Mouse (Mus musculus): Measurements from ENCODE around the gene Spryd7.

The Spryd7 gene

DNA sequence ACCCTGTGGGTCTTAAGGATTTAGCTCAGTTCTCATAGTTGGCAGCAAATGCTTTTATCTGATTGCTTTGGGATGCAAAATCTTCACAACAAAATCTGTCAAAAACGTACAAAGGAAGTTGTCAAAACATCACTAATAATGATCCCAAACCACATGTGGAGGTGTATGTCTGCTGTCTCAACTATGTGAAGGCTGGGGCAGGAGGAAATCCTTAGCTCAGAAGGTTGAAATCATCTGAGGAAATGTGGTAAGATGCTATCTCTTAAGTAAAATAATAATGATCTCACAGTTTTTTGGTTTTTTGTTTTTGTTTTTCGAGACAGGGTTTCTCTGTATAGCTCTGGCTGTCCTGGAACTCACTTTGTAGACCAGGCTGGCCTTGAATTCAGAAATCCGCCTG, 20.9 kb downstream of the Spryd7 start:
- no peak for DNase-seq

DNA sequence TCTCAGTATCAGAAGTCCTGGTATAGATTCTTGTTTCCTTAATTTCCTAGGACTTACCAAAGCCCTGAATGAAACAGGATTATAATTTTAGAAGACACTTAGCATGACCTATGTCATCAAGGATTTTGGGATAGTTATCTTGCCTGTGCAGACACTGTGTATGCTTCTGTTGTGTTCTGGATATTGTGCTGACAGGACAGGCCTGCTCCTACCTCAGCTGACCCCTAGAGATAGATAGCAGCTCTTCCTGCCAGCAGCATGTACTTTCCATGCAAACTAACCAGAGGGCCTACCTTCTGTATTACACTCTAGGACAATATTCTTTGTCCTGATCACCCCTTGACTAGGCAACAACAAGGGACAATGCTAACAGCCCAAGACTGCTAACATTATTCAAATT, 25.7 kb downstream of the Spryd7 start:
- no peak for DNase-seq

DNA sequence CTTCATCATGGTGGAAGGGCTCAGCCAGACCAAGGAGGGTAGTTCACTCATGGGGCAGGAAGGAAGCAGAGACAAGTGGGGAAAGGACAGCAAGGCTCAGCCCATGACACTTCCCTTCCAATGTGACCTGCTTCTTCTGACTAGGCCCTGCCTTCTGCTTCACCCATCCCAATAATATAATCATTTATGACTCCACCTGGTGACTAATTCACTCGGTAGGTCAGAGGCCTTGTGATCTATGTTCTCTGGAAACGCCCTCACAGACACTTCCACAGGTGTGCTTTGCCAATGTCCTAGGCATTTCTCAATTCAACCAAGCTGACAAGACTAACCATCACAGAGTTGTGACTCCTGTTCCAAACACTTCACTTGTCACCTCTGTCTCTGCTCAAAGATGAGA, 26.3 kb downstream of the Spryd7 start:
- DNase-seq = no peak

DNA sequence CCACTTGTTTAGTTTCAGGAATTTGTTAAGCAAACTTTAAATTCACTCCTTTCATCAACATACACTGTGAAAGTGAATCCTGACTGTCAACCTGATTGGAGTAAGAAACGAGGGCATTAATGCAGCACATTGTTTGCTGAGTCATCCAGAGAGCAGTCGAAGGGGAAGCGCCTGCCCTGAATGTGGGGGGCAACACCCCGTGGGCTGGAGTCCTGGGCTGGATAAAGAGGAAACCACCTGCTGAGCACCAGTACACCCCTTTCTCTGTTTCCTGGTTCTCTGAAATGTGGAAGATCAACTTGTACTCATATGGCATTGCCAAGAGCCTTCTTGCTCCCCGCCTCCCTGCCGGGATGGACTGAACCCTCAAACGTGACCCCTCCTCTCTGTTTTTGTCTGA, 27.2 kb downstream of the Spryd7 start:
- DNase-seq = no peak

DNA sequence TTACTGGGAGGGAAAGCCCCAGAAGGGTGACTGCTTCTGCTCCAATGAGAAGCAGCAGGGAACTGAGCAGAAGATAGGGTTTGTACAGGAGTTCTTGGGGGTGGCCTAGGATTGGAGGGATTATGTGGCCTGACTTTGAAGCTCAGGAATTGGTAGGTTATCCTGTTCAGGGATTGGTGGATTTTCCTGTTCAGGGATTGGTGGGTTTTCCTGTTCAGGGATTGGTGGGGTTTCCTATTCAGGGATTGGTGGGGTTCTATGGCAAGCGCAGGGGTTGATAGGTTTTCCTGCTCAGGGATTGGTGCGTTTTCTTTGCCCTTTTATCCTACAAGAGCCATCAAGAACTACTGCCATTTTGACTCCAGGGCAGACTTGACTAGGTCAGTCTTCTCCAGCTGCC, 30.7 kb downstream of the Spryd7 start:
- no peak for DNase-seq

DNA sequence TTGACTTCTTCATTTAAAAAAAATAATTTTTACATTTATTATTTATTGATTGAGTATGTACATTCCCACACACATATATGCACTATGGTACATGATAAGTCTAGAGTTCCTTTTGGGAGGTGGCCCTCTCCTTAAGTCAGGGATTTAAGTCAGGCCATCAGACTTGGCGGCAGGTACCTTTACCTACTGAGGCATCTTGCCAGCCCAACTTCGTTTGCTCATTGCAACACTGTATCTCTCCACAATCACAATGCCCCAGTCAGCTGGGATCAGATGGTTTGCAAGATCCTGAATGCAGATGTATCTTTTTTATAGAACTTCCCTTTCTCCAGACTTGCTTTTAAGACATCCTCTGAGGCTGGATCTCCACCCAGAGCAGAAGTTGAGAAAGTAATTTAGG, 32.9 kb downstream of the Spryd7 start:
- DNase-seq = no peak

DNA sequence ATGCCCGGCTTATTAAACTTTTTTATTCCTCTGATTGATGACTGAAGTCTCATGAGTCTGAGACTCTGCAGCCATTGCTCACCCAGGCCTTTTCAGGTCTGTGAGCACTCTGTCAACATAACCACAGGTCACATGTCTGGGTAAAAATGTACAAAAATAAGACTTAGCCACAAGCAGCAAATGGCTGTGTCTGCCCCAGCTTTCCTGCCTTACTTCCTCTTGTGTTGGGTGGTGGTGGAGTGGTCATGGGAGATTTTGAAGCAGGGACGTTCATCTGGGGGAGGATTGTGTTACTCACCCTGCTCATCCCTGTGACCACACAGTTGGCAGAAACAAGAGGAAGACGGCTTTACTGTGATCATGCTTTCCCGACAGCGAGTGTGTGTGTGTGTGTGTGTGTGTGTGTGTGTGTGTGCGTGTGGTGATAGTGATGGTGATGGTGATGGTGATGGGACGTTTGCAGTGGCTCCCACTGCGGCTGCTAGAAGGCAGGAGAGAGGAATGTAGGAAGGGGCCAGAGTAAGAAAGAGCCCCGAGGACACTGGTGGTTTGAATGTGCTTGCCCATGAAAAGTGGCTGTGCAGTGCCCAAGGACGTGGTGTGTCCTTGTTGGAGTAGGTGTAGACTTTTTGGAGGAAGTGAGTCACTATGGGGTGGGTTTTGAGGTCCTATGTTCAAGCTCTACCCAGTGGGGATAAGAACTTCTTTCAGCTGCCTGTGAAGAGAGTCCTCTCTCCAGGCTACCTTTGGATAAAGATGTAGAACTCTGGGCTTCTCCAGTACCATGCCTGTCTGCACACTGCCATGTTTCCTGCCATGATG, 37.8 kb downstream of the Spryd7 start:
- DNase-seq = no peak

DNA sequence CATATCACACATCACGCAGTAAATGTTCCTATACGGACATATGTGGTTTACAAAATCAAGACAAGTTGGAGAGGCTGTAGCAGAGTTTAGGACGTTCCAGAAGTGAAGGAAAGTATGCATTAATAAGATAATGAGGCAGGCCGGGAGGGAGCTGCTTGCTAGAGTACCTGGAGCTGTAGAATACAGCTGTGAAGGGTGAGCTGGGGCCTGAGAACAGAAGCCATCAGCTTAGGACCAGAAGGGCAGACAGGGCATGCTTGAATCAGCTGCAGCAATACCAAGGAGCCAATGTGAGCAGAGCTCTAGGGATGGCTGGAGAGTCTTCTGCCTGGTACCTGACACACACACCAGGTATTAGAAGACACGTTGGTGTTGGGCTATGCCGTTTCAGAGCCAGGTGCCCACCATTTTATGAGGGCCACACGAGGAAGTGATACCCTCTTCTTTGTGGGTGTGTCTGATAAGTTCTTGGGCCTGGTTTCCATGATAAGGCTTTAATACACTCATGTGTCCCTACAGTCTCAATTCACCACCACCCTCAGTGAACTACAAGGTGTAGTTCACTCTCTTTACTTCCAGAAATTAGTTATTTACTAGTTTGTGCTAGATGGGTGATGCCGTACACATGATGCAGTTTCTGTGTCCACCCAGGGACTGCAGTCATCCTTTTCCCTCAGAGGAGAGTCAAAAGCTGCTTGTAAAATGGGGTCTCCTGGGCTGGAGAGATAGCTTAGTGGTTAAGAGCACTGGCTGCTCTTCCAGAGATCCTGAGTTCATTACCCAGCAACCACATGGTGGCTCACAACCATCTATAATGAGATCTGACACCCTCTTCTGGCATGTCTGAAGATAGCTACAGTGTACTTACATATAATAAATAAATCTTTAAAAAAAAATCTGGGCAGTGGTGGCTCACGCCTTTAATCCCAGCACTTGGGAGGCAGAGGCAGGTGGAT, 39.9 kb downstream of the Spryd7 start:
- DNase-seq = no peak

DNA sequence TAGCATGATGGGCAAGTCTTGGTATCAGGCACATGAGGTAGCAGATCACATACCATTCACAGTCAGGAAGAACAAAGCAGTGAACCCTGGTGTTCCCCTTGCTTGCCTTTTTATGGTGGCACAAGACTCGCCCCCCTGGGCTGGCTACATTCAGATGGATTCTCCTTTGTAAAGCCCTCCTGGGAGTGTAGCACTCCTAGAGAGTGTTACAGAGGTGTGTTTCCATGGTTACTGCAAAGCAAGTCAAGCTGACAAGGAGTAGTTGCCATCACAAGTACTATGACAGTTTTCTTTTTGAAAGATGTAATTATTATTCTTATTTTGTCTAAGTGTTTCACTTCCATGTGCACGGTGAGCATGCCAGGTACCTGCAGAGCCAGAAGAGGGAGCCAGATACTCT, 45.2 kb downstream of the Spryd7 start:
- DNase-seq = no peak

DNA sequence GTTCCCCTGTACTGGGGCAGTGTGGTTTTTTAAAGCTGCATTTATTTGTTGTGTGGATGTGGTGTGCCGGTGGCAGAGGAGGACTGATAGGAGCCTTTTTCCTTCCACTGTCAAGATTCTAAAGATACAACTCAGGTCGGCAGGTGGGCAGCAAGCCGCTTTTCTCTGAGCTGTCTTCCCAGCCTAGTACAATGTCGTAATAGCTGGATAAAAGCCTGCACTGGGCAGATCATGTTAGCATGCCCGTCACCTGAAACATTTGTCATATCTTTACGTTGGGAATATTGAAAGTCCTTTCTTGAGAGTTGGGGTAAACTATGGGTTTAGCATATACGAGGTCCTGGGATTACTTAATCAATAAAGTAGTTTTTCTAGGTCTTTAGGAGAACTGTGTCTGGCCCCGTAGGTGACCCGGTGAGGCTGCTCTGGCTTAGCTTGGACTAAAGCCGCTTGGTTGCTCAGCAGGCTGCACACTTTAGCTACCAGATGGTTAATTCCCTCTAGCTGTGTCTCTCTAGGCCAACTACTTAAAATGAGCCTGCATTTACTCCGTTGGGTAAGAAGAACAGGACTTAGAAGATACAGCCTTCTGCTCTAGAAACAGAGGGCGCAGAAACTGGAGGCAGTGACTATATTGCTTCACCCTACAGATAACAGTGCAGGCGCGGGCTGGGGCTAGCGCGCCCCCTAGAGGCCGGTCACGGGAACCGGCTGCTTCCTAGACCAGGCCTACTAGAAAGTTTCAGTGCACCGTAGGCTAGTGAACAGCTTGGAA, 58.8 kb downstream of the Spryd7 start:
- DNase-seq = peak; percentile 71

DNA sequence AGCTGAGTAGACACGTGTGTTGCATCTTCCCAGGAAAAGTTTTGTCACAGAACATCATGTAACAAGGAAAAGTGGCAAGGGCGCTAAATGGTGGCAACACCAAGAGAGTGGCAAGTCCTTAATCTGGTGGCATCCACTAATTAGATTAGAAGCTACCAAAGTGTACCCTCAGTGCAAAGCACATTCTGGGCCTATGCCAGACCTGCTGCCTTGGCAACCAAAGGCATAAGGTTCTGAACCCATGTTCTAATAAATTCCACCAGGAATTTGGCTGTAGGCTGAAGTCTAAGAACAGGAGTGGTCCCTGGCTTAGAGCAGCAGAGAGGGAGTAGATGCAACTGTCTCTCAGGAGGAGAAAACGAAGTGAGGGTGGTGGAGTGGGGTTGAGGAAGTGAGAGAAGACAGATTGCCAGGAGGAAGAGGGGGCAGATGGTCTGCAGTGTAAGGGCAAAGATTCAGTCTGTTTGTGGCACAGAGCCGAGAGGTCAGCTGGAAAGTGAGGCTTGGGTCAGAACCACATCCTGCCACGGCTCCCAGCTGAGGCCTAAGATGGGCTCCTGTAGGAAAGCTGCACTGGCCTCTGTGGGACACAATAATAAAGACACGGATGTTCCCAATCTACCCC, 63.1 kb downstream of the Spryd7 start:
- DNase-seq = peak; percentile 27

All from cerebellum, adult 11-12 months (tissue).